Comparison of ENCODE assay signal across 15 mouse cellular contexts in the genomic region with DNA sequence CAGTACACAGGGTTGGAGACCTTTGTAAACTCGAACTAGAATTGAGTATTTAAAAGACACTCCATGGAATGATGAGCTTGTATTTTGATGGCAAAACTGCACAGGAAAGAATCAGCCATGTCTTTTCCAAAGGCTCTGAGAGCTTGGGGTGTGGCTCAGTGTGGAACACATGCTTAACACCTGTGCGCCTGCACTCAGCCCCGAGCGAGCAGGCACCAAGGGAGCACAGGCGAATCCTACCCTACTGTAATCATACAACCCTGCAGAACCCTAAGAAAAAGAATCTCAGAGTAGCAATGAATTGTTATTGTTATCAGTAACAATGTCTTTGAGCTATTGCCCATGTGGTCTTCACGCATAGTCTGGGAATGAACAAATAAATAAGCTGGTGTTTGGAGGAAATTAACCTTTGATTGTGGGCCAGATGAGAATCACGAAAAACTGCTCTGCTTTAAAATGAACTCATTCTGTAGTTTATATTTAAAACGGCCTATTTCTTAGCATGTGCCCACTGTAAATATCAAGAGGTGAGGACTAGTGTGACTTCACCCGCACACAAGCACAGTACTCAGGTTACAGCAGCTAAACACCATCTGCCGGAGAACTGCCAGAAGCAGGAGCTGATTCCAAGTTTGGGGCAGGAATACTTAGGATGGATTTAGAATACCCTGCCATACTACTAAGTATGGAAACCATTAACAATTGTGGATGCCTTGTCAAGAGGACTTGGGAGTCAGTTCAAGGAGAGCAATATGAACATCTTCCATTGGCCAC.
DNase-seq lines count a peak whose midpoint lies in the region; ATAC-seq and TF ChIP-seq lines count a peak whose summit lies in the region.
"Had no signal": no experiment of that assay in that cellular context is flagged by ENCODE, and none has a peak within 500 bp of the region (broad histone marks: within the 10 kb centered on the region; RNA-seq: fewer than 3 reads in every experiment).

No protein-coding gene starts in this region.

- peaks cover 15% of the 10 kb centered on the region for H3K4me1 ChIP-seq in embryonic facial prominence, embryonic 13.5 days

- TF ChIP-seq CTCF in gastrocnemius, adult 2 months (IDR thresholded peaks at IDR 0.05): no peak

- peak; percentile 73 for DNase-seq in gastrocnemius, adult 2 months
- DNase-seq in gastrocnemius, postnatal 10 days: no peak
- DNase-seq in NIH3T3 (ENCODE audit: low read depth) (peak; percentile 18), R1 (ENCODE audit: low read depth, low spot score) (peak; percentile 27)
- no peak for DNase-seq in neural tube, embryonic 10.5 days (ENCODE audit: extremely low spot score, low spot score)
- DNase-seq: forebrain, postnatal 0 days; heart, adult 2 months; heart, postnatal 14 days; kidney, adult 18-20 months; kidney, postnatal 36 days; right cerebral cortex, adult 18-20 months had no signal

- H3K36me3 ChIP-seq in embryonic facial prominence, embryonic 13.5 days: no peaks in the 10 kb centered on the region

- no peaks in the 10 kb centered on the region for H3K27me3 ChIP-seq in embryonic facial prominence, embryonic 13.5 days

- no peak for ATAC-seq in embryonic facial prominence, embryonic 13.5 days (ENCODE audit: insufficient number of reproducible peaks, insufficient read depth, low FRiP score, low TSS enrichment, low read depth)
- ATAC-seq in erythroid progenitor cell, adult 5-6 weeks (replicated peaks; ENCODE audit: low FRiP score, poor library complexity, severe bottlenecking): no peak
- ATAC-seq: forebrain, postnatal 0 days had no signal

- WGBS in embryonic facial prominence, embryonic 13.5 days: 39% methylated on average over 10 of the region's 10 CpGs

- H3K9ac ChIP-seq in embryonic facial prominence, embryonic 13.5 days: no peak overlapping the region
- H3K9ac ChIP-seq: forebrain, postnatal 0 days; hindbrain, embryonic 14.5 days had no signal

- peak overlapping the region; percentile 63 for H3K27ac ChIP-seq in gastrocnemius, adult 2 months
- H3K27ac ChIP-seq in embryonic facial prominence, embryonic 13.5 days: peak overlapping the region; percentile 35; the same call in 1 of the 2 replicates
- H3K27ac ChIP-seq: heart, adult 2 months; hindbrain, embryonic 14.5 days had no signal

- intact Hi-C loops in gastrocnemius, adult 2 months (cut with DNase I): no loop called here

- no peak overlapping the region for H3K4me2 ChIP-seq in embryonic facial prominence, embryonic 13.5 days
- H3K4me2 ChIP-seq: hindbrain, embryonic 14.5 days; midbrain, embryonic 11.5 days had no signal

- H3K9me3 ChIP-seq in embryonic facial prominence, embryonic 13.5 days: no peaks in the 10 kb centered on the region

- H3K4me3 ChIP-seq in gastrocnemius, adult 2 months: no peak overlapping the region
- no peak overlapping the region for H3K4me3 ChIP-seq in embryonic facial prominence, embryonic 13.5 days
- H3K4me3 ChIP-seq: heart, adult 2 months had no signal

Comparison
In these comparisons a context has a peak if more than half of its experiments do, and no peak if none do; other contexts are left out.
1. DNase-seq: peak in gastrocnemius, adult 2 months (single experiment), NIH3T3 (single experiment) and R1 (single experiment); none in gastrocnemius, postnatal 10 days (single experiment) and neural tube, embryonic 10.5 days (single experiment).